Mouse (Mus musculus) ovary, postnatal 36 days (tissue): ENCODE measurements around the gene Adcy9.

Source experiments
- DNase-seq: peaks from one replicate; pipeline ENCODE4 v3.0.0; 2022; ENCODE audit warnings: low spot score, mixed read lengths

Adcy9 gene

DNA sequence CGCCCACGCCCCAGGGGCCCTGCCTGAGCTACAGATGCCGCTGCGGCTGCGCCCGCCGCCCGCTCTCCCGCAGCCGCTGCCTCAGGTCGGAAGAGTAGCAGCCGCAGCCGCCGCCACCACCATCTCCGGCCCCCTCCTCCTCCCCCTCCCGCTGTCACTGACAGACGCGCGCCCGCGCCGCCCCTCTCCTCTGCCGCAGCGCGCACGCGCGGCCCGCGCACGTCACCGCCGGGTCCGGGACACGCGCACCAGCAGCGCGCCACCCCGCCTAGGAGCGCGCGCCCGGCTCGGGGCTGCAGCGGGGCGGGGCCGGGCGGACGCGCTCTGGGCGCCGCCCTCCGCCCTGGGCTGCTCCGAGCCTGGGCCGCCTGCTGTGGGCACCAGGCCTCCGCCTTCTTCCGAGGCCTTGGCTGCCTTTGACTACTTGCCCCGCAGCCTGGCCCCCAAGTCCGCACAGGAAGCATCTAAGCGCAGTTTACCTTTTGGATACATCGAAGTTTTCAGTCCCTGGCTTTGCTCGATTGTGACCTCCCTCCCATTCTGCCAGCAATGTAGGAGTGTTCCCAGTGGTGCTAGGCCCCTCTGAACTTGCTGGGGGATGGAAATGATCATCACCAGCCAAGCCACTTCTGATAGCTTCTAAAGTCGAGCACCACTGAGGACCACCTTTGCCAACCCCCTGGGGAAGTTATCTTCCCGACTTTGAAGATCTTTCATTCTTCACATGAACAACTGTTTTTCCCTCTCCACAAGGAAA, at the start of gene Adcy9:
Gene Adcy9 (minus strand): TSS at position 201 of the 757 bp plus-strand sequence.
- DNase-seq: peak; percentile 95

DNA sequence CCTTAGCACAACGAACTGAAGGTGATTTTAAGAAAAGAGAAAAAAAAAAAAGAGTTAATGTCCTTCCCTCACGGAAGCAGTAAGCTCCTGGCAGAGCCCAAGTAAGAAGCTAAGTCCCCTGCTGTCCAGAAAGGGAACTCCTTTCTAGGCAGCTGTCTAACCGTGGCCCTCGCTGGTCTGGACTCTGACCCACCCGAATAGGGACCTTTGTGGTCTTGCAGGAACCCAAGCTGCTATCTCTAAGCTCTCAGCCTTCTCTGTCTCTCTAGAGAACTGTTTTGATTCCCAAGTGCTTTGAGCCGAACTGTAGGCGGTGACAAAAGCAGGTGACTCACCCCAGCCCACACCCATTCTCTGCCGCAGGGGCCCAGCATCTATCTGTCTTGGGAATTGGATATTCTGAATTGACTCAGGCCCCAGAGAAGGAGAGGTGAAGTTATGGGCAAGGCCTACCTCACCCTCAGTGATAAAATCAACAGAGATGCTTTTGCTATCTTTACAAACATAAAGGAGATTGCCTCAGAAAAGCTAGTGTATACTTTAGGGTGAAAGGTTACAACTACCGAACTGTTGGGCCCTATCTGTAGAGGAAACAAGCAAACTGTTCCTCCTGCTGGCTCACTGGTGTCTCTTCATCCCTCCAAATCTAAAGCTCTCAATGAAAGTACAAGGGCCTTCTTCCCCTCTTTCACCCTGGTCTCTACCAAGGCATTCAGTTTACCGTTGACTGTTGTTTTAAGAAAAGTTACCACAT, 49.5 kb upstream of the Adcy9 start:
- no peak for DNase-seq

DNA sequence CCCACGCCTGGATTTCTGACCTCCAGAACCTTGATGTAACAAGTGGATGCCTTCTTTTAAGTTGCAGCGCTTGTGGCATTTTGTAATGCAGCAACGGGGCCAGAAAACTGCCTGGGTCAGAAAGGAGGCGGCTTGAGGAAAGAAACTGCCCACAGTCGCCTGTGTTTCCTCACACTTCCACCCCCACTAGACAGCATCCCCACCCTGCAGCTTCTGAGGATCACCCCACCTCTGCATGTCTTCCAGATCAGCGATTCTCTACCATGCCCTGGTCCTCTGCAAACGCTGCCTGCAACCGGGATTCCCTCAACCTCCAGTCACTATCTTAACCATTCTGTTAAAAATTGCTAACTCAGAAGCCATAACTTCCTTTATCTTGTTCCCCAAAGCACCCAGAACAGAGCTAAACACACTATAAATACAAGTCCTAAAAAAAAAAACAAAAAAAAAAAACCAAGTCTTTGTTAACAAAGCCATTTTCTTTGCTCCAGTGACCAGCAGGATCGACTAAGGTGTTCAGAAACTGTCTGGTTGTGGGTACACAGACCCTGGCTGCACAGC, 44.3 kb upstream of the Adcy9 start:
- no peak for DNase-seq

DNA sequence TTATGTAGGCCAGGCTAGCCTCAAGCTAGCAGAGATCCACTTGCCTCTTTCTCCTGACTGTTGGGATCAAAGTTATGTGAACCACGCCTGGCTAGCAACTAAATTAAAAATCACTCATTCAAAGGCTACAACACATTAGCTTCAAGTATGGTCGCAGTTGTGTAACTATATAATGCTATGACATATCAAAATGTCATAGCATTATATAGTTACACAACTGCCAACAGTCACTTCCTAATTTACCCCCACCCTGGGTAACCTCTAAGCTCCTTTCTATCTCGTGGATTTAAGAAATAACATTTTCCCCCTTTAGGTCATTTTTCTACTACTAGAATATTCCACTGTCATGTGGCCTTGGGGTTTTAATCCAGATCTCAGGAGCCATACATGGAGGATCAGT, 37.6 kb upstream of the Adcy9 start:
- DNase-seq: no peak

DNA sequence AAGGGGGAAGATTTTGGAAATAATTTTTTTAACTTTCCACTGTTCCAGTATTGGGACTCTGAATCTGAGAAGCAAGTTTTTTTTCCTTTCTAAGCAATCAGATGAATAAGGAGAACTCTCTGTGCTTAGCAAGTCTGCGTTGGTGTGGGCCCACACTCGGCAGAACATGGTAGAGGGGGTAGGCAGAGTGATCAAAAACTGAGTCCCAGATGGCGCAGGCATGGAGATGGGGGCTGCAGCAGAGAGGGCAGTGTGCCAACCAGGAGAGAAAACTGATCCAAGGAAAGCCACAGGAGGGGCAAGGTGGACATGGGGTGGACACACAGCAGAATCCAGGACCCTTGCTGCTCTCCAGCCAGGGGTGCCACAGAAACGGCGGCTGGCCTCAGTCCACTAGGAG, 36.1 kb upstream of the Adcy9 start:
- DNase-seq: no peak

DNA sequence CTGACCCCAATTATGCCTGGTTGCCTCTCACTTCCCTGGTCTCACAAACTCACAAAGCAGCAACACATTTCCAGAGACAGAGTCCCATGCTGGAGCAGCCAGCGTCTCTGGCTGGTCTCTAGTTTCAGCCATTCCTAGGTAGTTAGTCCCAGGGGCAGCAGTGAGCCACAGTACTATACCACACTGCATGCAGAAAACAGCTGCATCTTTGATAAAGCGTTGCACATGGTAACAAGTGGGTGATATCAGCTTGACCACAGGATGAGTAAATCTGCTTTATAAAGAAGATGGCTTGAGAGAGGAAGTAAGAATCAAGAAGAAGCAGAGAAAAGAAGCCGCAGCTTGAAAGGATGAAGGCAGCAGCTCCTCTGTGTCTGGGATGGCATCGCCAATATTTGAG, 35.4 kb upstream of the Adcy9 start:
- no peak for DNase-seq

DNA sequence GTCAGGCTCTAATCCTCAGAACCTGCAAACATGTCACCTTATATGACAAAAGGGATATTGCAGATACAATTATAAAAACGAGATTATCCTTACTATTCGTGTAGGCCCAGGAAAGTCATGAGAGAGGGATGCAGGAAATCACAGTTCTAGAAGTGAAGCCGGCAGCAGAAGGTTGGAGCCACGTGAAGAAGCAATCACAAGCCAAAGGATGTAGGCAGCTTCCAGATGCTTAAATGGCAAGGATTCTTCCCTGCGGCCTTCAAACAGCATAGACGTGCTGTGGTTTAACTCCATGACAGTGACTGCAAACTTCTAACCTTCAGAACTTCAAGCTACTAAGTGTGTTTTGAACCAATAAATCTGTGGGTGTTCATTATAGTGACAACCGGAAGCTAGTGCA, 34.3 kb upstream of the Adcy9 start:
- no peak for DNase-seq

DNA sequence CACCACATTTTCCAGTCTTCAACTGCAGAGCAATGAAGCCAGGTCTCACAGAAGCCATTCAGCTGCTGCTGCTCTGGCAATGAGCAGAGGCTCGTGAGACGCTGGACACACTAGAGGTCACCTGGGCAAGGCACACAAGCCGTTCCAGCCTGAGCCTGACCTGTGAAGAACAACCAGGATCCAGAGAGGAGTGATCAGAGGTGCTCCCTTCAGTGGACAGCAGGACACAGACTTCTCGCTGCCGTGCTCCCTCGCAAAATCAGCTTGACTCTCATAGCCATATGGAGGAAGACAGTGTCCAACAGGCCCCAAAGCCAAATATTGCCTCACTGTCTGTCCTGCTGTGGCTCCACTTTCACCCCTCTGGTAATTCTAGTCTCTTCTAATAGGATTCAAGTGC, 29.1 kb upstream of the Adcy9 start:
- DNase-seq: no peak

DNA sequence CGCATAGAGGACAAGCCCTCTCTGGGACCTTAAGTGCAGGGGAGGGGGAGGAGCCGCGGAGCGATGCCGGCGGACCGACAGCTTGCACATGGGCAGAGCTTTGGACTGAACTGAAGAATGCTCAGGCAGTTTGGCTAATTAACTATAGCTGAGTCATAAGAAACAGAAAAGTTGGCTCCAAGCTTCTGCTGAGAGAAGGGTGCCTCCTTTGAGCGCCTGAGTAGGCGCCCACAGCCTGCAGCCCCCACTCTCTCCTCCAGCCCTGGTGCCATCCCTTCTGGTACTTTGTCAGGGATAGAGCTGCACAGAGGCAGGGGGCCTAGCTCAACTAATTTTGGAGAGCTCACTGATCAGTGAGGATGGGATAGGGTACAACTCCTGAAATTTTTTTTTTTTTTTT, 27.9 kb upstream of the Adcy9 start:
- DNase-seq: no peak

DNA sequence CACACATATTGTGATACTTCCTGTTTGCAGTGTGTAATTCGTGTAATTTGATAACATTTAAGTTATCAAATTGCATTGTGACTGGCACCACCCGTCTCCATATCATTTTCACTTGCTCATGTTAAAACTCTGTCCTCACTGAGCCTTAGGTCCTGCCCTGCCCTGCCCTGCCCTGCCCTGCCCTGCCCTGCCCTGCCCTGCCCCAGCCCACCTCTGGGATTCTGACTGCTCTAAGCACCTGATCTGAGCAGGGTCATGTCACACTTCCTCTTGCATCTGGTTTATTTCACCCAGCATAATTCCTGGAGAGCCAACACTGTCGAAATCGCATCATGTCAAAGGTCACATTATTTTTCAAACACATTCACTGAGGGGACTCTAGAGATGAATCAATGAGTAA, 26.1 kb upstream of the Adcy9 start:
- no peak for DNase-seq

DNA sequence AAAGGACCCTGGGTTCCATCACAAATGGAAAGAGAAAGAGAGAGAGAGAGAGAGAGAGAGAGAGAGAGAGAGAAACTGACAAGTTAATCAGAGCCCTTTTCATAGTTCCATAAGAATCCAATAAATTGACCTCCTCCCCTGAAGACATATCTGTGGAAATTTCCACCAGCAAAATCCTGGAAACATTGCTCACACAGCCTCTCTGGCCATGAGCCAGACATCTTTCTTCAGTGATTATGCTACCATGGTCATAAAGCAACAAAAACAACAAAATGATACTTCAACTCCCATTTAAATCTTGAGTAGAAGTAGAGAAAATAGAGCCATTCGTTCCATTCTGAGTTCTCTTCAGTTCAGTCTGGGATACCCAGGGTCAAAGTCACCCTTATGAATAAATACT, 24.1 kb upstream of the Adcy9 start:
- no peak for DNase-seq

DNA sequence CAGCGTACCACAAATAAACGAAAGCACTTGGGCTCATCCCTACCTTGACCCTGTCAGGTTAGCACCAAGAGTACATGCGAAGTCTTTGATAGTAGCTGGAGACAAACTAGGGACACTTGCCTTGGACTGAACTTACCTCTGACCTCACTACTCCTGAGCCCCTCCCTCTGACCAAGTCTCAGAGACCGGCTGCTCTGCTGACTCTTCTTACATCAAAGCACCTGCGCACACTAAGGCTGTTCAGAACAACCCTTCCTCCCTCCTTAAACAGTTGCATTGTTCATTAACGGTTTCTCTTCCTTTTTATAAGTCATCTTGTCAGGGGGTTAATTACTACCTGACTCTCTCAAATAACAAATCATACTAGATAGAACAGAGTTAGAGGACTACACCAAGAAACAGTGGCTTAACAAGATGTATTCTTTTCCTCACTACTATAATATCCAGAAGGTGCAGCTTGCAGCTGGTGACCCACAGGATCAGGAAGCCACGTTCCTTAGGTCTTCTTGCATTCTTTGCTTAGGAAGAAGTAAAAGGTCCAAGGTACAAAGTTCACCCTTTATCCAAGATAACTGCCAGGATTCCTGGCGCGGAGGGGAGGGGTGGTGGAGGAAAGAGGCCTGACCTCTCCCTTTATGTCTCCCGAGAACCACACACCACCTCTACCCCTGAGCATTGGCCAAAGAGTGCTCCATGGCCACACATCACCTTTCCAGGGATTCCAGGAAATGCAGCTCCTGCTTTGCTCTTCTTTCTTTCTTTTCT, 19.2 kb upstream of the Adcy9 start:
- no peak for DNase-seq

DNA sequence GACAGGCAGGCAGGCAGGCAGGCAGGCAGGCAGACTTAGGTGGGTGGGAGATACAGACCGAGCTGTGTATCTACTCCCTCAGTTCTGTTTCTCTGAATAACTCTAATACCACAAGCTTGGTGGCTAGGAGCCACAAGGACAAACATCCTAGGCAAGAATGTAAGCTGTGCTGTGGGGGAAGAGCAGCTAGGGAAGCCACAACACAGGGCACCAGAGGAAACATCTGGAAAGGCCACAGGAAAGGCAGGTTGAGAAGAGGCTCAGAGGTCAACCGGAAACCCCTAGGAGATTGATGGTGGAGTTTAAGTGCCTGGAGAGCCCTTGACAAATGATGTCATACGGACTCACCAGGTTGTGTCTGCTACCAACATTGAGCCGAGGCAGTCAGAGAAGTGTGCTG, 16.4 kb upstream of the Adcy9 start:
- DNase-seq: no peak

DNA sequence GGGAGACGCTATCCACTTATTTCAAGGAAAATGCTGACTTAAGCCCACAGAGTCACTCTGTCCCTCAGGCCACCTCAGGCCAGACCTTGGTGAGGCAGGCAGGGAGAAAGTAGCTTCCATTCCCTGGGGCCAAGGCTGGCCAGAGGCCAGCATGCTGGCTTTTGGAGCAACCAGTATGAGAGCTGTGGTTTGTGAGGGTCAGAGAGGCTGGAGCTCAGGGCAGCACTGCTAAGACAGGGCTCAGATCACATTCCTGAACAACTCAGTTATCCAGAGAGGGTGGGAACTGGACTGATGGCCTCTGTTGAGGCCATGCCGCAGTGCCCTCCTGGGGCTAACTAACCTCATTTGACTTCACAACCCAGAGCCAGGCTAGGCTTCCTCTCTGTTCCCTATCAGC, 15.1 kb upstream of the Adcy9 start:
- peak; percentile 36 for DNase-seq

DNA sequence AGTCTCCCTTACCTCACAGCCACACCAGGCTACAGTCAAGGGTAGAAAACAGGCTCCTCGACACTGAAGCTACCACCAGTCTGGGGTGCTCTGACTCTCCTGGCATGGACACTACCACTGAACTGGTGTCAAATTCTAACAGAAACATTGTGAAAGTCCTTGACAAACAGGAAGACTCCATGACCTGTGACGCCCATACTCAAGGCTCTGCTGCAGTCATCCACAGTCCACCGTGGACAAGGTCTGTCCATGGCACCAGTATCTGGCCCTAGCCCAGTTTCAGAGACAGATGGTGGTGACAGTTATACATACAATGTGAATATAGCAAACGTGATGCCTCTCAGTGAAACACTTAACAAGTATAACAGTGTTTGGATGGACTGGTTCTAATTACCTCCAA, 11.5 kb upstream of the Adcy9 start:
- no peak for DNase-seq

DNA sequence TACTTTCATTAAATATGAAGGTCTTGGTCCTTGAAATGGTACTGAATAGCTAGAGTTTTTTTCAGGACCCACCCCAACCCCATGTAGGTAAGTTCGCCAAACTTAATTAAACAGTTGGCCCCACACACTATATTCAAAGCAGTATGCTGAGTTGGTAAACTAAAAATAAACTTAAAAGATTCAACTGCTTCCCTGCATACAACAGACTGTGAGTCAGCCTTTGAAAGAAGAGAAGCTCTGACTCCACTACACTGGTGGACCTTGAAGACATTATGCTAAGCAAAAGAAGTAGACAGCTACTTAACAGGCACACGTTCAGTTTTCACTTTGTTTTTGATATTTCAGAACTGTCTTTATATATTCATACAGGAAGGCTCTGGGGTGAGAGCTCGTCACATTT, 10.7 kb upstream of the Adcy9 start:
- DNase-seq: no peak

DNA sequence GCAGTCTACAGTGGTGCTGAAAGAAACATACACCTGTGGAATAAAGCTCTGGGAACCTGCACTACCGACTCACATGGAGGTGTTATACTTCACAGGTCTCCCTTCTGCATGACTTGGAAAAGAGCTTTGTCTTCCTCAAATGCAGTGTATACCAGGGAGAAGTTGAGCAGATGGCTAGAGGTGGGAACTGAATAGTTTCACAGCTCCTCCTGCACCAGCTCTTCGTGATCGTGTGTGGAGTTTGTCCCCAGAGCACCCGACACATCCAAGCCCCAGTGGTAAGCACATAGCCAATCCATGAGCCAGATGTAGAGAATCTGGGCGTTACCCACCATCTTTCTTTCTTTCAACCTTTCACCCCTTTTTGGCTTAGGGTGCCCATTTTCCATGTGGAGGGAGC, 9.9 kb upstream of the Adcy9 start:
- no peak for DNase-seq

DNA sequence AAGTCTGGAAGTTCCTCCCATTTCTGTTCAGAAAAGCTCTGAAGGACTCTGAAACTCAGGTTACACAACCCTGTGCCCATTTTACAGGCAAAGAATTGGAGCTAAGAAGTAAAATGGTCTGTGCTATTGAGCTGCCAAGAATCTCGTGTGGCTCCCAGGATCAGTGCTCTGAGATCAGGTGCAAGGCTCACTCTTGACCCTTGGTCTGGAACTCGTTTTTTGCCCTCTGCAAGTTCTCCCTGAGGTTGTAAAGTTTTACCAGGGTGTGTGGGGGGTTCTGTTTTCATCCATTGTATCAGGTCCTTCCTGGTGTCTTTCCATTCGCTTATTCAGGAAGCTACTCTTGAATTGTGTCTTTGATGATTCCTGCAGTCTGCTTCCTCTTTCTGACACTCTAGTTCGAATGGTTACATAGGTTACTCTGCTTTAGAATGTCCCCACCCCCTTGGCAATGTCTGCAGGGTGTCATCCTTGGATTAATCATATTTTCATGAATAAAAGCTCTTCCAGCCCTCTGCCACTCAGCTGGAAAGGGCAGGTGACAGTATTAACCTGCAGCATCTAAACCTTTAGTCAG, 5.4 kb upstream of the Adcy9 start:
- no peak for DNase-seq

DNA sequence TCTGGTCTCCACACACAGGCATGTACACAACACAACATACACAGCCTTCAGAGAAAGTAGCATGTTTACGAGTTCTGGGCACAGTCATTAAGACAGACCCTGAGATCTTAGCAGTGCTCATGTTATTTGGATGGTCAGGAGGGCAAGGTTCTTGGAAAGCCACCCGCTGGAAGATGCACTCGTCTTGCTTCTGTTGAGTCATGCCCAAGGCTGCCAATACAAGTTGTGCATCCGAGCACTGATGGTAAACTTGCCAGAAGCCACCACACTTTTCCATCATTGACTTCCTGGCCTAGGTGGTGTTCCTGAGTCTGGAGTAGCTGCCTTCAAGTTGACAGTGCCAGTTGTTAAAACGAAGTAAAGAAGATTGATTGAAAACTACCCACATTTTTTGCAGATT, 3.3 kb upstream of the Adcy9 start:
- no peak for DNase-seq

DNA sequence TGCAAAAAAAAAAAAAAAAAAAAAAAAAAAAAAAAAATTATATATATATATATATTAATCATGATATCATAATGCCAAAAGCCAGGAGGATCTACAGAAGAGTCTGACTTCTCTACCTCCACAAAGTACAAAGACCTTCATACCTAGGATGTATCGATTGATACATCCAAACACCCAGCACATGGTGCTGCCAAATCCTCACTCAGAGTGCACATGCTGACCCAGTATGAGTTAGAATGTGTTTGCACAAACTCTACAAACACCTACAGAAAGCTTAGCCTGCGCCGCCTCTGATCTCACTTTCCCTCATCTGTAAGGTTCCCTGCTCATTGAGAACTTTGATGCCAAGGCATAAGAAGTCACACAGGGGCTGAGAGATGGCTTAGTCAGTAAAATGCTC, 2.7 kb upstream of the Adcy9 start:
- no peak for DNase-seq

DNA sequence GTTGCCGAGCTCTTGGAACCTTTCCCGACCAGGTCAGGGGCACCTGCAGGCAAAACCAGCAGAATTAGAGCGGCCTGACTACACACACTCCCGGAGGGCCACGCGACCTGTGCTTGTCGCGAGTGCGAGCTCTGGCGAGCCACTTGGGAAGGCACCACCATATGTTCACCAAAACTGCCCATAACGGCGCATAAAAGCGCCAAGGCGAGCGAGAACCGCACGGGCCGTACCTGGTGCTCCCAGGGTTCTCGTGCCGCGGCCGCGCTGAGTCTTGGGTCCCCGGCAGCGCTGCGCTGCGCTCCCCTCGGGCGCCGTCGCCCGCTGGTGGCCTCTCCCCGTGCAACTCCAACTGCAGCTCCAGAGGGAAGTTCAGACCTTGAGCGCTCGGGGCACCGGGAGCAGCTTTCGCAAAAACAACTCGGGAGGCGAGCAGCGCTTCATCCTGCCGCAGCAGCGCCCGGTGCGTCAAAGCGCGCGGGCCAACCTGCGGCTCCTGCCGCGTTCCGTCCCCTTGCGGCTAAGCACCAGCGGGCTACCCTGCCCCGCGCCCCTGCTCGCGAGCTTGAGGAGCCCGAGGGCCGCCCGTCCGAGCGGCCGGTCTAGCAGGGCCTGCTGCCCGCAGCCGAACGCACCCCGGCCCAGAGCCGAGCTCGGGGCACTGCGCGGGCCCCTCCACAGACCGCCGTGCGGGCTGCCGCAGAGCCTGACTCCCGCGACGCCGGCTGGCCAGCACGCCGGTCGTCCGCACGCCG, 576 bp downstream of the Adcy9 start:
- DNase-seq: peak; percentile 72
